Comparison of ENCODE assay signal across 13 mouse cellular contexts in genomic region chr14:34309266-34309665, GRCm38 (mm10). TPM values are rescaled to one million over a fixed set of nuclear protein-coding genes. Genes with fewer than 3 reads are reported as not detected.
DNase-seq lines count a peak whose midpoint lies in the region; ATAC-seq and TF ChIP-seq lines count a peak whose summit lies in the region.
"Had no signal": no experiment of that assay in that cellular context is flagged by ENCODE, and none has a peak within 500 bp of the region (broad histone marks: within the 10 kb centered on the region; RNA-seq: fewer than 3 reads in every experiment).

No protein-coding gene starts in this region.

- H3K27ac ChIP-seq in heart, embryonic 10.5 days: peak overlapping the region; percentile 98; the same call in 1 of the 2 replicates
- peak overlapping the region; percentile 99; the same call in 1 of the 2 replicates for H3K27ac ChIP-seq in kidney, postnatal 0 days
- no peak overlapping the region for H3K27ac ChIP-seq in liver, embryonic 15.5 days (replicated peaks)

- intact Hi-C loops in left cerebral cortex, postnatal 4 days (cut with DNase I): no loop called here

- peak overlapping the region; percentile 95; the same call in 1 of the 2 replicates for H3K4me3 ChIP-seq in heart, embryonic 10.5 days
- no peak overlapping the region for H3K4me3 ChIP-seq in kidney, postnatal 0 days (replicated peaks; ENCODE audit: low read depth, low read length)
- H3K4me3 ChIP-seq in liver, embryonic 15.5 days (replicated peaks): 0 out of 2 replicates have a peak overlapping the region, but pooled peaks have one; percentile 79

- no peak for TF ChIP-seq CTCF in kidney, postnatal 0 days (IDR thresholded peaks at IDR 0.05; ENCODE audit: low read depth)

- H3K9me3 ChIP-seq in heart, embryonic 10.5 days: no peaks in the 10 kb centered on the region
- H3K9me3 ChIP-seq in kidney, postnatal 0 days (replicated peaks; ENCODE audit: low read length): no peaks in the 10 kb centered on the region
- no peaks in the 10 kb centered on the region for H3K9me3 ChIP-seq in liver, embryonic 15.5 days (replicated peaks)
- H3K9me3 ChIP-seq: hindbrain, embryonic 15.5 days had no signal

- peaks cover 18% of the 10 kb centered on the region for H3K4me1 ChIP-seq in heart, embryonic 10.5 days
- 0 out of 2 replicates have a peak, but pooled peaks cover 4% of the 10 kb centered on the region for H3K4me1 ChIP-seq in kidney, postnatal 0 days (replicated peaks; ENCODE audit: insufficient read depth, low read length)
- H3K4me1 ChIP-seq in liver, embryonic 15.5 days (replicated peaks): peaks cover 26% of the 10 kb centered on the region

- H3K27me3 ChIP-seq in heart, embryonic 10.5 days (ENCODE audit: insufficient read depth, poor library complexity, severe bottlenecking): no peaks in the 10 kb centered on the region
- H3K27me3 ChIP-seq in kidney, postnatal 0 days (ENCODE audit: insufficient read depth, low read length): no peaks in the 10 kb centered on the region
- 0 out of 2 replicates have a peak, but pooled peaks cover 8% of the 10 kb centered on the region for H3K27me3 ChIP-seq in liver, embryonic 15.5 days
- H3K27me3 ChIP-seq: hindbrain, embryonic 15.5 days had no signal

- H3K9ac ChIP-seq in kidney, postnatal 0 days (ENCODE audit: low read depth, low read length): no peak overlapping the region
- H3K9ac ChIP-seq in liver, embryonic 15.5 days: no peak overlapping the region

- 91% methylated on average over 4 of the region's 4 CpGs for WGBS in heart, embryonic 10.5 days
- 95% methylated on average over 4 of the region's 4 CpGs for WGBS in kidney, postnatal 0 days
- WGBS in liver, embryonic 15.5 days (ENCODE audit: insufficient replicate concordance): 62% methylated on average over 4 of the region's 4 CpGs

- ATAC-seq in kidney, postnatal 0 days (replicated peaks; ENCODE audit: low FRiP score, low read depth): no peak
- ATAC-seq in liver, embryonic 15.5 days (ENCODE audit: insufficient read depth): no peak

- no peak for DNase-seq in heart, embryonic 10.5 days (ENCODE audit: low spot score)
- no peak for DNase-seq in heart, postnatal 4 days
- DNase-seq in kidney, postnatal 0 days (ENCODE audit: low spot score): no peak
- no peak for DNase-seq in kidney, adult 11 months
- peak; percentile 4 for DNase-seq in c-Kit-positive CD71-positive TER-119-negative erythroid progenitor cells, embryonic 14.5 days (ENCODE audit: low read depth)
- DNase-seq in right cerebral cortex, adult 18-20 months: no peak
- DNase-seq in left cerebral cortex, postnatal 4 days: no peak
- DNase-seq: gastrocnemius, postnatal 14 days; retina, postnatal 1 day had no signal

- peaks cover 3% of the 10 kb centered on the region; the same call in 1 of the 2 replicates for H3K36me3 ChIP-seq in heart, embryonic 10.5 days
- no peaks in the 10 kb centered on the region for H3K36me3 ChIP-seq in kidney, postnatal 0 days (ENCODE audit: insufficient read depth, low read length)
- no peaks in the 10 kb centered on the region for H3K36me3 ChIP-seq in liver, embryonic 15.5 days (replicated peaks)
- H3K36me3 ChIP-seq: hindbrain, embryonic 15.5 days had no signal

- H3K4me2 ChIP-seq in kidney, postnatal 0 days (ENCODE audit: low read length): peak overlapping the region; percentile 57
- peak overlapping the region; percentile 98 for H3K4me2 ChIP-seq in liver, embryonic 15.5 days

RNA-seq across cellular contexts. Expression of gene Shld2, which starts 1.0 kb away (rescaled TPM):
- polyA plus RNA-seq in heart, embryonic 10.5 days (2016; fragmentation: Nextera tagmentation; extraction: Ambion mirVana): 9.0 TPM in 2 replicates
- total RNA-seq in heart, postnatal 4 days (2021): 1 to 10 TPM; 9.0 to 9.4 TPM
- 11.5 and 11.8 TPM in 2 replicates for polyA plus RNA-seq in kidney, postnatal 0 days (2015; fragmentation: Nextera tagmentation; extraction: Ambion mirVana)
- polyA plus RNA-seq in liver, embryonic 15.5 days (2015; fragmentation: Nextera tagmentation; extraction: Ambion mirVana): 7.1 and 8.4 TPM in 2 replicates
- 10 to 100 TPM in 1 of 2 experiments, 1 to 10 TPM in 1; 9.4 to 11.0 TPM for total RNA-seq in left cerebral cortex, postnatal 4 days (2021)

RNA-seq across cellular contexts. Expression of gene Glud1, which starts 1.3 kb away (rescaled TPM):
- polyA plus RNA-seq in heart, embryonic 10.5 days (2016; fragmentation: Nextera tagmentation; extraction: Ambion mirVana): 66.6 and 87.3 TPM in 2 replicates
- 100 to 1,000 TPM; 121 to 129 TPM for total RNA-seq in heart, postnatal 4 days (2021)
- 160 and 161 TPM in 2 replicates for polyA plus RNA-seq in kidney, postnatal 0 days (2015; fragmentation: Nextera tagmentation; extraction: Ambion mirVana)
- 142 and 159 TPM in 2 replicates for polyA plus RNA-seq in liver, embryonic 15.5 days (2015; fragmentation: Nextera tagmentation; extraction: Ambion mirVana)
- total RNA-seq in left cerebral cortex, postnatal 4 days (2021): 100 to 1,000 TPM; 299 TPM

RNA-seq across cellular contexts. Expression of gene Fam25c, which starts 46.0 kb away (rescaled TPM):
- polyA plus RNA-seq in heart, embryonic 10.5 days (2016; fragmentation: Nextera tagmentation; extraction: Ambion mirVana): not detected in 2 replicates
- not detected for total RNA-seq in heart, postnatal 4 days (2021)
- 8.1 and 15.2 TPM in 2 replicates for polyA plus RNA-seq in kidney, postnatal 0 days (2015; fragmentation: Nextera tagmentation; extraction: Ambion mirVana)
- polyA plus RNA-seq in liver, embryonic 15.5 days (2015; fragmentation: Nextera tagmentation; extraction: Ambion mirVana): 0.25 and 0.33 TPM in 2 replicates
- 1 to 10 TPM in 1 of 2 experiments, not detected in 1; 1.0 TPM for total RNA-seq in left cerebral cortex, postnatal 4 days (2021)
- total RNA-seq: left cerebral cortex, postnatal 14 days had no signal
- polyA plus RNA-seq: hindbrain, embryonic 15.5 days; macrophage had no signal
